Mouse (Mus musculus) hindbrain, embryonic 14.5 days (tissue): ENCODE results near the gene Trip11. TPM values are rescaled to one million over a fixed set of nuclear protein-coding genes. Genes with fewer than 3 reads are reported as not detected.

Experiments
- ATAC-seq: fragments of 200-750 bp; cut with Nextera tagmentation; 2 replicates; pipeline ENCODE4 v1.8.0; 2017; ENCODE audit warnings: moderate number of reproducible peaks, mild to moderate bottlenecking, moderate TSS enrichment, moderate library complexity; ENCODE audit not compliant: low FRiP score
- DNase-seq: peaks from one replicate; pipeline ENCODE4 v3.0.0-alpha.2; 2015; ENCODE audit warnings: low spot score
- H3K27ac ChIP-seq: fragments of 300-500 bp; sonication (generic); 2 replicates; pipeline ENCODE4 v1.5.1; 2014; ENCODE audit warnings: mild to moderate bottlenecking, moderate library complexity
- H3K27me3 ChIP-seq: fragments of 300-500 bp; sonication (generic); 2 replicates; pipeline ENCODE4 v1.6.1; 2014; ENCODE audit warnings: mild to moderate bottlenecking, low read length, mixed read lengths; ENCODE audit not compliant: control insufficient read depth, insufficient read depth
- H3K36me3 ChIP-seq: fragments of 300-500 bp; sonication (generic); replicated peaks from 2 replicates; pipeline ENCODE4 v1.6.1; 2014; ENCODE audit not compliant: control insufficient read depth, insufficient read depth
- H3K4me1 ChIP-seq: fragments of 300-500 bp; sonication (generic); replicated peaks from 2 replicates; pipeline ENCODE4 v1.6.1; 2014; ENCODE audit warnings: antibody characterized with exemption, low read length, mixed read lengths; ENCODE audit not compliant: control insufficient read depth, insufficient read depth
- H3K4me2 ChIP-seq: fragments of 300-500 bp; sonication (generic); replicated peaks from 2 replicates; pipeline ENCODE4 v1.6.1; 2014; ENCODE audit warnings: mild to moderate bottlenecking, moderate library complexity
- H3K4me3 ChIP-seq: fragments of 300-500 bp; sonication (generic); replicated peaks from 2 replicates; pipeline ENCODE4 v1.5.1; 2014; ENCODE audit warnings: mild to moderate bottlenecking, low read length
- H3K9ac ChIP-seq: fragments of 300-500 bp; sonication (generic); 2 replicates; pipeline ENCODE4 v1.6.1; 2014
- H3K9me3 ChIP-seq: fragments of 300-500 bp; sonication (generic); 2 replicates; pipeline ENCODE4 v1.6.1; 2016; ENCODE audit warnings: low read length; ENCODE audit not compliant: control insufficient read depth
- WGBS: fragments of 180-500 bp; shearing (Covaris S2); extraction: QIAGEN DNeasy Blood & Tissue Kit; methylation state at CpG from one replicate; pipeline ENCODE4 v1.1.7; 2014; 5-methylcytosine and 5-hydroxymethylcytosine counted together
- polyA plus RNA-seq: library from polyadenylated mRNA; unstranded; fragments of >200 nt; fragmentation: Nextera tagmentation; extraction: Ambion mirVana; gene quantifications from 2 replicates; pipeline ENCODE4 v1.2.1, GENCODE M21; 2014

Trip11 gene
- polyA plus RNA-seq, 1 experiment from 2014 or later = 23.9 TPM

- 75% methylated on average over 7 of the region's 7 CpGs for WGBS
- H3K4me1 ChIP-seq = no peaks in the 10 kb centered on the region
- no peaks in the 10 kb centered on the region for H3K9me3 ChIP-seq
- H3K4me3 ChIP-seq = no peak overlapping the region
- no peak overlapping the region for H3K27ac ChIP-seq
- DNase-seq = no peak
- no peaks in the 10 kb centered on the region for H3K36me3 ChIP-seq
- ATAC-seq = no peak
- H3K9ac ChIP-seq = no peak overlapping the region
- no peaks in the 10 kb centered on the region for H3K27me3 ChIP-seq
- no peak overlapping the region for H3K4me2 ChIP-seq
Observed at GRCm38 (mm10) chr12:101798189-101798922, 114.7 kb downstream of the Trip11 start.

GRCm38 (mm10) chr12:101794458-101794857 lies 118.6 kb downstream of the Trip11 start:
- no peak for DNase-seq
- 89% methylated on average over 3 of the region's 3 CpGs for WGBS

GRCm38 (mm10) chr12:101793221-101793621 lies 119.8 kb downstream of the Trip11 start:
- no peaks in the 10 kb centered on the region for H3K4me1 ChIP-seq
- no peak for DNase-seq
- no peaks in the 10 kb centered on the region for H3K27me3 ChIP-seq
- no peak for ATAC-seq
- no peak overlapping the region for H3K27ac ChIP-seq
- no peak overlapping the region for H3K9ac ChIP-seq
- no peak overlapping the region for H3K4me3 ChIP-seq
- no peak overlapping the region for H3K4me2 ChIP-seq
- no peaks in the 10 kb centered on the region for H3K9me3 ChIP-seq
- WGBS = 65% methylated on average over 5 of the region's 5 CpGs
- no peaks in the 10 kb centered on the region for H3K36me3 ChIP-seq

More at GRCm38 (mm10) chr12:101794458-101794857, 118.6 kb downstream of the Trip11 start:
- Histone ChIP-seq H3K27me3 (no peaks in the 10 kb centered on the region), H3K9me3 (no peaks in the 10 kb centered on the region), H3K27ac (no peak overlapping the region), H3K4me3 (no peak overlapping the region), H3K9ac (no peak overlapping the region), H3K36me3 (no peaks in the 10 kb centered on the region), H3K4me1 (no peaks in the 10 kb centered on the region), H3K4me2 (no peak overlapping the region)
- ATAC-seq = no peak

- no peak overlapping the region for H3K27ac ChIP-seq
- 89% methylated on average over 4 of the region's 4 CpGs for WGBS
- H3K9ac ChIP-seq = no peak overlapping the region
- no peak for DNase-seq
- H3K27me3 ChIP-seq = no peaks in the 10 kb centered on the region
- H3K4me3 ChIP-seq = no peak overlapping the region
- H3K36me3 ChIP-seq = no peaks in the 10 kb centered on the region
- ATAC-seq = no peak
- H3K4me1 ChIP-seq = no peaks in the 10 kb centered on the region
- no peak overlapping the region for H3K4me2 ChIP-seq
- no peaks in the 10 kb centered on the region for H3K9me3 ChIP-seq
Observed at GRCm38 (mm10) chr12:101792684-101793083, 120.4 kb downstream of the Trip11 start.

GRCm38 (mm10) chr12:101789767-101790166 lies 123.3 kb downstream of the Trip11 start:
- Histone ChIP-seq H3K27ac (no peak overlapping the region), H3K9ac (no peak overlapping the region), H3K4me2 (no peak overlapping the region), H3K4me3 (no peak overlapping the region), H3K27me3 (no peaks in the 10 kb centered on the region), H3K36me3 (no peaks in the 10 kb centered on the region), H3K4me1 (no peaks in the 10 kb centered on the region), H3K9me3 (no peaks in the 10 kb centered on the region)
- no peak for ATAC-seq
- DNase-seq = no peak
- WGBS = 97% methylated on average over 3 of the region's 3 CpGs

- H3K27ac ChIP-seq = no peak overlapping the region
- no peaks in the 10 kb centered on the region for H3K36me3 ChIP-seq
- H3K9me3 ChIP-seq = no peaks in the 10 kb centered on the region
- H3K9ac ChIP-seq = no peak overlapping the region
- 84% methylated on average over 3 of the region's 3 CpGs for WGBS
- no peak for DNase-seq
- H3K4me1 ChIP-seq = no peaks in the 10 kb centered on the region
- H3K27me3 ChIP-seq = no peaks in the 10 kb centered on the region
- H3K4me2 ChIP-seq = no peak overlapping the region
- ATAC-seq = no peak
- H3K4me3 ChIP-seq = no peak overlapping the region
Observed at GRCm38 (mm10) chr12:101789250-101789649, 123.8 kb downstream of the Trip11 start.

Other genes with a start within 250 kb of the Trip11 start
- gene Tc2n, start 194.7 kb downstream of the Trip11 start, polyA plus RNA-seq = 0.31 and 0.37 TPM in 2 replicates
- 15.1 and 15.7 TPM in 2 replicates for gene Fbln5, start 94.2 kb downstream of the Trip11 start, polyA plus RNA-seq
- gene Atxn3, start 45.0 kb upstream of the Trip11 start, polyA plus RNA-seq = 13.6 and 14.6 TPM in 2 replicates
- 32.6 and 34.9 TPM in 2 replicates for gene Cpsf2, start 62.7 kb upstream of the Trip11 start, polyA plus RNA-seq
- 2.4 and 2.5 TPM in 2 replicates for gene Slc24a4, start 215.5 kb upstream of the Trip11 start, polyA plus RNA-seq